Mouse (Mus musculus): ENCODE measurements at regions not wholly inside any gene's neighbourhood (a gene's known extent, or its start where the extent isn't known, plus 50 kb on each side); places are given as distances from the start of the nearest gene placed in this dataset.
A peak's percentile ranks its signal among the peaks of the same experiment; 100 is the strongest.

GRCm38 (mm10) chr16:86361099-86361498 is 459.5 kb upstream of the Adamts5 start:
- Histone ChIP-seq H3K9me3 (ENCODE audit: low read length) (no peaks in the 10 kb centered on the region), H3K4me2 (ENCODE audit: low read depth) (no peak overlapping the region), H3K36me3 (ENCODE audit: insufficient read depth) (no peaks in the 10 kb centered on the region), H3K4me1 (ENCODE audit: insufficient read depth) (no peaks in the 10 kb centered on the region), H3K27ac (ENCODE audit: low read depth, low read length) (no peak overlapping the region), H3K4me3 (ENCODE audit: low read depth, low read length) (no peak overlapping the region), H3K27me3 (ENCODE audit: insufficient read depth, low read length) (no peaks in the 10 kb centered on the region), H3K9ac (no peak overlapping the region)
- TF ChIP-seq CTCF (IDR thresholded peaks at IDR 0.05; ENCODE audit: low read depth): no peak
- 90% methylated on average over 5 of the region's 5 CpGs for WGBS
- no peak for ATAC-seq
- DNase-seq: no peak

GRCm38 (mm10) chr16:86355036-86355435 is 453.4 kb upstream of the Adamts5 start:
- Histone ChIP-seq H3K9me3 (ENCODE audit: low read length) (no peaks in the 10 kb centered on the region), H3K27ac (ENCODE audit: low read depth, low read length) (no peak overlapping the region), H3K4me1 (ENCODE audit: insufficient read depth) (no peaks in the 10 kb centered on the region), H3K9ac (no peak overlapping the region), H3K36me3 (ENCODE audit: insufficient read depth) (no peaks in the 10 kb centered on the region), H3K4me3 (ENCODE audit: low read depth, low read length) (no peak overlapping the region), H3K27me3 (ENCODE audit: insufficient read depth, low read length) (no peaks in the 10 kb centered on the region), H3K4me2 (ENCODE audit: low read depth) (no peak overlapping the region)
- TF ChIP-seq CTCF (IDR thresholded peaks at IDR 0.05; ENCODE audit: low read depth): no peak
- 81% methylated on average over 2 of the region's 2 CpGs for WGBS
- ATAC-seq: no peak
- no peak for DNase-seq

GRCm38 (mm10) chr16:86347753-86348152 is 446.1 kb upstream of the Adamts5 start:
- no peaks in the 10 kb centered on the region for H3K27me3 ChIP-seq (ENCODE audit: insufficient read depth, low read length)
- H3K4me3 ChIP-seq (ENCODE audit: low read depth, low read length): no peak overlapping the region
- H3K27ac ChIP-seq (ENCODE audit: low read depth, low read length): no peak overlapping the region
- no peak for TF ChIP-seq CTCF (IDR thresholded peaks at IDR 0.05; ENCODE audit: low read depth)
- ATAC-seq (no peak), DNase-seq (no peak)
- H3K9me3 ChIP-seq (ENCODE audit: low read length): no peaks in the 10 kb centered on the region
- 87% methylated on average over 5 of the region's 5 CpGs for WGBS
- no peaks in the 10 kb centered on the region for H3K36me3 ChIP-seq (ENCODE audit: insufficient read depth)
- no peak overlapping the region for H3K9ac ChIP-seq
- no peaks in the 10 kb centered on the region for H3K4me1 ChIP-seq (ENCODE audit: insufficient read depth)
- H3K4me2 ChIP-seq (ENCODE audit: low read depth): no peak overlapping the region

GRCm38 (mm10) chr16:86346916-86347315 is 445.3 kb upstream of the Adamts5 start:
- H3K4me2 ChIP-seq (ENCODE audit: low read depth): no peak overlapping the region
- no peak overlapping the region for H3K4me3 ChIP-seq (ENCODE audit: low read depth, low read length)
- no peaks in the 10 kb centered on the region for H3K9me3 ChIP-seq (ENCODE audit: low read length)
- ATAC-seq: no peak
- 67% methylated on average over 3 of the region's 3 CpGs for WGBS
- H3K27ac ChIP-seq (ENCODE audit: low read depth, low read length): no peak overlapping the region
- no peak overlapping the region for H3K9ac ChIP-seq
- no peaks in the 10 kb centered on the region for H3K4me1 ChIP-seq (ENCODE audit: insufficient read depth)
- no peaks in the 10 kb centered on the region for H3K36me3 ChIP-seq (ENCODE audit: insufficient read depth)
- H3K27me3 ChIP-seq (ENCODE audit: insufficient read depth, low read length): no peaks in the 10 kb centered on the region
- no peak for DNase-seq
- no peak for TF ChIP-seq CTCF (IDR thresholded peaks at IDR 0.05; ENCODE audit: low read depth)

- no peak overlapping the region for H3K4me2 ChIP-seq (ENCODE audit: low read depth)
- ATAC-seq (no peak), DNase-seq (no peak)
- H3K27me3 ChIP-seq (ENCODE audit: insufficient read depth, low read length): no peaks in the 10 kb centered on the region
- TF ChIP-seq CTCF (IDR thresholded peaks at IDR 0.05; ENCODE audit: low read depth): no peak
- H3K4me3 ChIP-seq (ENCODE audit: low read depth, low read length): no peak overlapping the region
- H3K9ac ChIP-seq: no peak overlapping the region
- no peaks in the 10 kb centered on the region for H3K4me1 ChIP-seq (ENCODE audit: insufficient read depth)
- no peak overlapping the region for H3K27ac ChIP-seq (ENCODE audit: low read depth, low read length)
- no peaks in the 10 kb centered on the region for H3K36me3 ChIP-seq (ENCODE audit: insufficient read depth)
- H3K9me3 ChIP-seq (ENCODE audit: low read length): no peaks in the 10 kb centered on the region
- 73% methylated on average over 2 of the region's 2 CpGs for WGBS
These were observed 438.7 kb upstream of the Adamts5 start for GRCm38 (mm10) chr16:86340311-86340710.

- DNase-seq (no peak), ATAC-seq (no peak)
- H3K36me3 ChIP-seq (ENCODE audit: insufficient read depth): no peaks in the 10 kb centered on the region
- 66% methylated on average over 2 of the region's 2 CpGs for WGBS
- H3K27me3 ChIP-seq (ENCODE audit: insufficient read depth, low read length): no peaks in the 10 kb centered on the region
- no peak overlapping the region for H3K27ac ChIP-seq (ENCODE audit: low read depth, low read length)
- no peak overlapping the region for H3K4me2 ChIP-seq (ENCODE audit: low read depth)
- H3K4me3 ChIP-seq (ENCODE audit: low read depth, low read length): no peak overlapping the region
- H3K9me3 ChIP-seq (ENCODE audit: low read length): no peaks in the 10 kb centered on the region
- H3K4me1 ChIP-seq (ENCODE audit: insufficient read depth): no peaks in the 10 kb centered on the region
- TF ChIP-seq CTCF (IDR thresholded peaks at IDR 0.05; ENCODE audit: low read depth): no peak
- no peak overlapping the region for H3K9ac ChIP-seq
These were observed 423.8 kb upstream of the Adamts5 start for GRCm38 (mm10) chr16:86325406-86325805.

GRCm38 (mm10) chr16:86318898-86319297 is 417.3 kb upstream of the Adamts5 start:
- Histone ChIP-seq H3K27ac (ENCODE audit: low read depth, low read length) (no peak overlapping the region), H3K4me3 (ENCODE audit: low read depth, low read length) (no peak overlapping the region), H3K4me1 (ENCODE audit: insufficient read depth) (no peaks in the 10 kb centered on the region), H3K9ac (no peak overlapping the region), H3K27me3 (ENCODE audit: insufficient read depth, low read length) (no peaks in the 10 kb centered on the region), H3K36me3 (ENCODE audit: insufficient read depth) (no peaks in the 10 kb centered on the region), H3K9me3 (ENCODE audit: low read length) (no peaks in the 10 kb centered on the region), H3K4me2 (ENCODE audit: low read depth) (no peak overlapping the region)
- DNase-seq: no peak
- ATAC-seq: no peak
- WGBS: 72% methylated on average over 2 of the region's 2 CpGs
- TF ChIP-seq CTCF (IDR thresholded peaks at IDR 0.05; ENCODE audit: low read depth): no peak

- H3K36me3 ChIP-seq (ENCODE audit: insufficient read depth): no peaks in the 10 kb centered on the region
- H3K9me3 ChIP-seq (ENCODE audit: low read length): no peaks in the 10 kb centered on the region
- no peak overlapping the region for H3K27ac ChIP-seq (ENCODE audit: low read depth, low read length)
- no peak for DNase-seq
- H3K4me2 ChIP-seq (ENCODE audit: low read depth): no peak overlapping the region
- no peak overlapping the region for H3K9ac ChIP-seq
- H3K4me3 ChIP-seq (ENCODE audit: low read depth, low read length): no peak overlapping the region
- H3K27me3 ChIP-seq (ENCODE audit: insufficient read depth, low read length): no peaks in the 10 kb centered on the region
- WGBS: 49% methylated on average over 2 of the region's 2 CpGs
- TF ChIP-seq CTCF (IDR thresholded peaks at IDR 0.05; ENCODE audit: low read depth): no peak
- H3K4me1 ChIP-seq (ENCODE audit: insufficient read depth): no peaks in the 10 kb centered on the region
- ATAC-seq: peak; percentile 53
These were observed 408.1 kb upstream of the Adamts5 start for GRCm38 (mm10) chr16:86309696-86310095.
